Mouse (Mus musculus) cortical plate, adult 2 months (tissue): Measurements from ENCODE around the gene Kcnq5.

ENCODE experiments used
- CTCF ChIP-seq: fragments of 200-500 bp; IDR thresholded peaks from 2 replicates; pipeline ENCODE4 v1.5.1; 2011; ENCODE audit warnings: mild to moderate bottlenecking, control low read depth, low read length; ENCODE audit not compliant: insufficient read depth; ENCODE audit errors: extremely low read depth
- POLR2A ChIP-seq: fragments of 200-500 bp; IDR thresholded peaks from 2 replicates; pipeline ENCODE4 v1.6.1; 2011; ENCODE audit warnings: mild to moderate bottlenecking, low read length, control low read depth; ENCODE audit not compliant: insufficient read depth; ENCODE audit errors: extremely low read depth

GRCm38 (mm10) chr1:21773931-21774330, 187.8 kb downstream of the Kcnq5 start:
- TF ChIP-seq CTCF (no peak), POLR2A (no peak)
